Mouse (Mus musculus) spleen, postnatal 10 days (tissue): Measurements from ENCODE around the gene B4galnt4.
"Not testable (repeated sequence)": the region's sequence is repeated elsewhere in the genome, so short reads cannot be mapped to it uniquely, and the experiment has no call there.

ENCODE experiments used
- DNase-seq, 2 experiments: peaks; one replicate each; pipeline ENCODE4 v3.0.0; 2021 to 2022; ENCODE audit warnings: low spot score in 2 of 2

B4galnt4 gene

DNA sequence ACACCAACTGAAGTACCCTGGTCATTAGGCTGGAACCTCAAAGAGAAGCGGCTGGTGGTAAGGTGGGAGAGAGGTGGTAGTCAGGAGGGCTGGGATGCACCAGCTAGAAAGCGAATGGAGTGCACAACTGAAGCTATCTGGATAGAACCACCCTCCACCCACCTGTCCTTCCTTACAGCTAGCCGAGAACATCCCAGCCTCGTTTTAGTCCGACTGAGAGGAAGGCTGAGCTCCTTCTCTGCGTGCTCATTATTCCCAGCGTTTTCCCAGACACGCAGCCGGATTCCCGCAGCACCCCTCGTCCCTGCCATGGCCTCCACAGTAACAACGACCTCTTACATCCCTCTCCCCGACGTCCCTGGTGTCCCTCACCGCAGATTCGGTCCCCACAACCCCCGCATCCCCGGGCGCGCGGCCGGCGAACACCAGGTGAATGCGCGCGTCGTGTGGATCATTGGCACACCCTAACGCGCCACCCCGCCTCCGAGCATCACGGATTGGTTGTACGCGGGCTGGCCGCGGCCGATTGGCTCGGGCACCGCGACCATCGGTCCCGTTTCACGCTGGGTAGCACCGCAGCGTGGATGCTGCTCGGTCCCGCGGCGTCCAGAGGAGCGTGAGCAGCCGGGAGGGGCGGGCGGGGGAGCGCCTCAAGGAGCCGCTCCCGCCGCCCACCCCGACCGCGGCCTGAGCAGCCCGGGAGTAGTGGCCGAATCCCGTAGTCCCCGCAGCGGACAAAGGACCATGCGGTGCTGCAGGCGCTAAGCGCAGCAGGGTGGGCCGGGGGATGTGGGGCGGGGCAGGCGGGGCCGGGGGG is at the start of gene B4galnt4:
TSS of gene B4galnt4 (plus strand) at position 679 of the 817 bp plus-strand sequence.
- DNase-seq: peak in 1 of 2 experiments; percentile 68

- no peak for DNase-seq
These were observed 49.6 kb upstream of the B4galnt4 start for GRCm38 (mm10) chr7:141011238-141011770.

DNA sequence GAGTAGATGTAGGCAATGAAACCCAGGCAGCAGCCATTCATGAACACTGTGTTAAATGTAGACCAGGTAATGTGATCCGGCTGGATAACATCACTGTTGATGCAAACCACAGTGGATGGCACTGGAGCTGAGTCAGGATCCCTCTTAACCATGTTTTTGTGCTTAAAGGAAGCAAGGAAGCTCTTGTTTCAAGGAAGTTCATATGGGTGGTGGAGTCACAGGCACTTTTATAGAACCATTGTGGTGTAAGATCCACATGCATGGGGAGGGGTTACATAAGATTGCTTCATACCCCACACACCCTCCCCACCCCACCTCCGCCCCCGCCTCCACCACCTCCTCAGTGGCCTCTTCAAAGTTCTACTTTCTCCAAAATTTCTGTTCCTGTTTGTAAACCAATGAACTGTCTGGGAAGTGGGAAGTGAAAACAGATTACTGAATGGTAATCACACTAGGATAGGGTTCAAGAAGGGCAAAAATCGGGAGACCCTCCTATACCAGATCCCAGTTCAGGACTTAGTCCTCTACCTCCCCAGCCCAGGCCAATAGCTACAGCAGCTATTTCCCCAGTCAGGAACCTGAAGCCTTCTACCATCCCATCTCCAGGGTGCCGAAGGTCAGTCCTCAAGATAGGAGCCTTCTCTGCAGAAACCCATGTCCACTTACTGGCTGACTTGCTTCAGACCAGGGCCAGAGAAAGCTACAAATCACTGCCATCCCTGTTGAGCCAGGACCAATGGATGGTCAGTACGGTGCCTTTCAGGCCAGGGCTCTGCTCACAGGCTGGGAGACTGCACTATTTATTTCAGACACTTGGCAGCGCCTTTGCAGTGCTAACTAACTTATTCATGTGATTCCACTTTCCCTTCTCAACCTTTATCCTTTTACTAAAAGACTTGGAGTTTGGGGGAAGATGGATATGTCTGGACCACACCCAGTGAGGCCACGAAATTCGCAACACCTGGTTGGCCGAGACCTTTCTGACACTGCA is 43.9 kb upstream of the B4galnt4 start:
- DNase-seq: no peak

- not testable (repeated sequence) for DNase-seq
These were observed 43.1 kb upstream of the B4galnt4 start, which contains the start of gene Ifitm6 for GRCm38 (mm10) chr7:141017824-141018223. Ifitm6 (minus strand) TSS chr7:141017924.

DNA sequence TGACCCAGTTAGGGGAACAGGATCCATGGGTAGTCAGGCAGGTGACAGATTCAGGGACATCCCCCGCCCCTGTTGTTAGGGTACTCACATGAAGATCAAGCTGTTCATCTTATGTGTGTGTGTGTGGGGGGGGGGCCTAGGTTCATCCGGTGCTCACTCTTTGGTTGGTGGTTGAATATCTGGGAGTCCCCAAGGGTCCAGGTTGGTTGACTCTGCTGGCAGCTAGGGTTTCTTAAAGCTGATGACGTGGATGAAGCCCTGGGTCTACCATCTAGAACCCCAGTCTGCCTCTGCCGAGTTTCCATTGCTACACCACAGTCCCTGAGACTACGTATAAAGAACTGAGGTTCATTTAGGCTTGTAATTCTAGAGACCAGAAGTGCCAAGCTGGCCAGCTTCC is 41.9 kb upstream of the B4galnt4 start:
- no peak for DNase-seq

DNA sequence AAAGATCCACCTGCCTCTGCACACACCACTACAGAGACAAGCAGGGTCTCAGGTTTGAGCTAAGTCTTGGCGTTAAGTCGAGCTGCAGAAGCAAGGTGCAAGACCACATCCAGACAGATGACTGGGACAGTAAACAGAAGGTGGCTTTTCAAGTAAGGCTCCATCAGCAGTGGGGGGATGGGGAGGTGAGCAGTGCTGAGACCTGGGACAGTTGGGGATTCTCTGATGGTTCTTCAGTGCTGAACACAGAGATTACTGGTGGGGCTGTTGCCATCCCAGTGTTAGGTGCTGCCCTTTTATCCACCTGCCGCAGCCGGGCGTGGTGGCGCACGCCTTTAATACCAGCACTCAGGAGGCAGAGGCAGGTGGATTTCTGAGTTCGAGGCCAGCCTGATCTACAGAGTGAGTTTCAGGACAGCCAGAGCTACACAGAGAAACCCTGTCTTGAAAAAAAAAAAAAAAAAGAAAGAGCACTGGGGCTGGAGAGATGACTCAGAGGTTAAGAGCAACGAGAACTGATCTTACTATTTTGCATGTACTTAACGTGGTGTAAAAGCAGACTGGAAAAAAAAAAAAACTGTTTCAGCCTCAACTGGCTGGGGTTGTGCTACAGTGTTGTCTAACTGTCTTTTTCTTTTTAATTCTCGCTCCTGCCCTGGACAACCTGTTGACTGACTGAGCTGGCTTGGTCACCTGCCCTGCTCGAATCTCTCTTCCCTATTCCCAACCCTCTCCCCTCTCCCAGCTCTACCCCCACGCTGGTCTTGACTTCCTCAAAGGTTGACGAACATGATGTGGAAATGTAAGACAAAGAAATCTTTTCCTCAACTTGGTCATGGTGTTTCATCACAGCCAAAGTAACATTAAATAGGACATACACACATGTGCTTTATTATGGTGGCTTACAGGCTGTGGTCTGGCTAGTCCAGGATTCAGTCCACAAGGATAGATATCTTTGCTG is 39.1 kb upstream of the B4galnt4 start:
- no peak for DNase-seq

GRCm38 (mm10) chr7:141024865-141025838 is 35.8 kb upstream of the B4galnt4 start:
- no peak for DNase-seq

DNA sequence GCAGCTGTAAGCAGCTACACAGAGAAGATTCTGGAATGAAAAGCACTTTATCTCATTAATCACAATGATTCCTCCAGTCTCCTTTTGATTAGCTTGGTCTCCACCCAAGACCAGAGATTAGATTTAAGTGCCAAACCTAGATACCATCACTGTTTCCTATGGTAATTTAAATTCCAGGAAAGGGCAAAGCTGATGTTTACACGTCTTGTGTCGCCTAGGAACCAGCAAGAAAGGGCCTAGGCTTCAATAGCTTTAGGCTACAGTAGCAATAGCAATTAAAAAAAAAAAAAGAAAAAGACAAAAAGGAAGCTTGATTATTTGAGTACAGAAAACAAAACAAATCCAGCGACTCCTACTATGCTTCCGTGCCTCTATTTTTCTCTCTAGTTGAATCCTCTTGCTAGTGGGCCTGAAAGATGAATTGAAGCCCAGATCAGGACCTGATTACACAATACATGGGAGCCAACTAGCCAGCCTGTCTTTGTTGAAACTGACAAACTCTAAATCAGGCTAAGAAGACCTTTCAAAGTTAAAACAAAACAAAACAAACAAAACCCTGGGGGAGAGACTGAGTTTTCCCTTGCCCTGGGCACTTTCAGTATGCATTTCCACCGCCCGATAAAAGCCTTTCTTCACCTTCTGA is 34.7 kb upstream of the B4galnt4 start:
- no peak for DNase-seq

GRCm38 (mm10) chr7:141026740-141027098 is 34.2 kb upstream of the B4galnt4 start:
- DNase-seq: no peak

GRCm38 (mm10) chr7:141028831-141029230 is 32.1 kb upstream of the B4galnt4 start, which contains the start of gene Gm17387:
Gm17387 (plus strand) TSS chr7:141029131.
- no peak for DNase-seq

DNA sequence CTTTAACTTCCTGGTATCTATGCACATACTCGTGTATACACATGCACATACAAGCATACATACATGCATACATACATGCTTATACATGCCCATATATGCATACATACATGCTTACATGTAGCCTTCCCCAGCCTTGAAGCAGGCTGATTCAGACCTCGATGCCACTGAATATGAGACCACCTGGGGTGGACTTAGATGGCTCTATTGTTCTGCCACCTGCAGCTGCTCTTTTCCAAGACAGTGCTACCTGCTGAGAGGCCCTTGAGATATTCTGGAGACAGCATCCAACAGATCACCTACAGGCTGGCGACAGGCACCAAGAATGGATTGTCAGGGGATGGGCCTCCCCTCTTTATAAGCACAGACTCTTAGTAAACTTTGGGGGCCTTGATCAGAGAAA is 30.5 kb upstream of the B4galnt4 start:
- no peak for DNase-seq

DNA sequence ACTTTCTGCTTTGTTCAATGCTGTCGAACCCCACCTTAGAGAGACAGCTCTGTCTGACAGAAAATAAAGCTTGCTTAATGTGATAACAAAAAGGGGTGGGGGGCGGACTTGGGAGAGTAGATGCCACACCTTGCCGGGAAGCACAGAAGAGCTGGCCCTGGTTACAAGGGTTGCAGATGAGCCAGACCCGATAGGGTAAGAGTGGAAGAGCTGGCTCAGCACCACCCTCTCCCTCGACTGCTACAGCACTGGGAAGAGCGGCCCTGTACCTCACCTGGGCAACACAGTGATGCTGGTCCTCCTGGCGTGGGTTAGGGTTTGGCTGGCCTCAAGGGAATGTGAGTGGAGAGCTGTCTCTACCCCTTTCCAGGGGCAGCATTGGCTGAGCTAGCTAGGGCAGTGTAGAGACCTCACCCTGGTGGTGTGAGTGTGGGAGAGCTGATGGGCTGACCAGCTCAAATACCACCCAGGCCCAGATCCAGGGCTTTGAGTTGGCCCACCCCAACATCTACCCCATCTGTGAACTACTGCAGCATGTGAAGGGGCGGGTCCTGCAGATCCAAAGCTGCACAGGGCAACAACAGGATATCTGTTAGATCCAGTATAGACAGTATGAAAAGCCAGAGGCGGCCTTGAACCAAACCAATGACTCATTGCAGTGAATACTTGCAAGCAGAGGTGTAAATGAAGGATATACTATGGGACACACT is 28.3 kb upstream of the B4galnt4 start:
- no peak for DNase-seq

GRCm38 (mm10) chr7:141036624-141037023 is 24.3 kb upstream of the B4galnt4 start:
- DNase-seq: not testable (repeated sequence)

DNA sequence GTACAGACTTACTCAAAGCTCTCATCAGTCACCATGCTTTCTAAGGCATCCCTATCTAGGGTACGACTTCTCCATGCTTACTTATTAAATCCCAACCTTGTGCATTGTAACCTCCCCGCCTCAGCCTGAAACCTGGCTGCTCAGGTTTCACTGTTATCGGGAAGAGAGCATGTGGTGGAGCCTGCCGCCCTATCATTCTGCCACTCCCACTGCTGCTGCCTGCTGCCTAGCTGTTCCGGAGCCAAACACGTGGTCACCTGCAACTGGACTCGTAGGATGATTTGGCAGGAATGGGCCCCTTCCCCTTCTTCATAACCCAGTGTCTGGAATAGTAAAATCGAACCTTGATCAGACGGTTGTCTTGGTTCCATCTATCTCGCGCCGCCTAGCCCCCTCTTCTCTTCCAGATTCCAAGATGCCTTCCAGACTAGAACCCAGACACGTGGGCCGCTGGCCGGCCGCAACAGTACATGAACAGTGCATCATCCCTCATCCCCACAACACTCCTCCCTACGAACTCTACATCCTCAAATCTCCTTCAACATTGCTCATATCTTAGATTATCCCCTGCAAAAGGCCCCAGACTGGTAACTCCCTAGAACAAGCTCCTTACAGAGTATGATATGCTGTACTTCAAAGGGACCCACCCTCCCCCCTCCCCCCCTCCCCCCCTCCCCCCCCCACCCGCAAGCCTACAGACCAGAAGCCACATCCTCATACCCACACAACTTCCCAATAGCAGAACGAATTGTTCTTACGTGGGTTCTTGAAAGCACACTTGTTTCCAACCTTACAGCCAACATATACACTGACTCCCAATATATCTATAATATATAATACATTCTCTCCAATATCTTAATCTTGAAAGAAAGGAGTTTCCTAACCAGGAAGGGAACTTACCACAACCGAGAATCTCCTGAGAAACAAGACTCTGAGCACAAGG is 22.5 kb upstream of the B4galnt4 start:
- DNase-seq: peak in 1 of 2 experiments; percentile 29

- DNase-seq: no peak
These were observed 21.4 kb upstream of the B4galnt4 start for GRCm38 (mm10) chr7:141039386-141040107.

- no peak for DNase-seq
These were observed 19.9 kb upstream of the B4galnt4 start for GRCm38 (mm10) chr7:141040867-141041606.
